Mouse (Mus musculus): Measurements from ENCODE around the gene Atf6.

GRCm38 (mm10) chr1:170701178-170701577 lies 166.4 kb downstream of the Atf6 start:
- TF ChIP-seq POLR2A (IDR thresholded peaks at IDR 0.05; ENCODE audit: borderline replicate concordance, low read depth, low read length), result no peak
- TF ChIP-seq CTCF (IDR thresholded peaks at IDR 0.05; ENCODE audit: low read depth, low read length), result no peak
